Mouse (Mus musculus) layer of hippocampus, adult 11-12 months (tissue): ENCODE results near the gene Plxnd1.

Source experiments
- DNase-seq: peaks from one replicate; pipeline ENCODE4 v3.0.0; 2022; ENCODE audit warnings: low spot score

The Plxnd1 gene

GRCm38 (mm10) chr6:115999227-115999626 lies 4.4 kb upstream of the Plxnd1 start:
- DNase-seq = no peak

- DNase-seq = no peak
These were observed 4.0 kb upstream of the Plxnd1 start for GRCm38 (mm10) chr6:115998758-115999157.

GRCm38 (mm10) chr6:115997726-115998311 lies 3.0 kb upstream of the Plxnd1 start:
- DNase-seq = no peak

GRCm38 (mm10) chr6:115996171-115996851 lies 1.5 kb upstream of the Plxnd1 start:
- DNase-seq = no peak

- DNase-seq = no peak
These were observed 731 bp upstream of the Plxnd1 start for GRCm38 (mm10) chr6:115995531-115995941.

- peak; percentile 49 for DNase-seq
These were observed 494 bp downstream of the Plxnd1 start for GRCm38 (mm10) chr6:115994146-115994876.

GRCm38 (mm10) chr6:115993463-115994145 lies 1.2 kb downstream of the Plxnd1 start:
- no peak for DNase-seq

- no peak for DNase-seq
These were observed 1.8 kb downstream of the Plxnd1 start for GRCm38 (mm10) chr6:115992981-115993380.

GRCm38 (mm10) chr6:115991881-115992620 lies 2.8 kb downstream of the Plxnd1 start:
- DNase-seq = no peak

- DNase-seq = no peak
These were observed 3.5 kb downstream of the Plxnd1 start for GRCm38 (mm10) chr6:115991108-115991880.

GRCm38 (mm10) chr6:115990479-115990878 lies 4.3 kb downstream of the Plxnd1 start:
- no peak for DNase-seq

- DNase-seq = no peak
These were observed 4.7 kb downstream of the Plxnd1 start for GRCm38 (mm10) chr6:115990056-115990455.

- DNase-seq = peak; percentile 41
These were observed 5.2 kb downstream of the Plxnd1 start for GRCm38 (mm10) chr6:115989607-115990006.

- no peak for DNase-seq
These were observed 5.8 kb downstream of the Plxnd1 start for GRCm38 (mm10) chr6:115989032-115989431.

- no peak for DNase-seq
These were observed 7.6 kb downstream of the Plxnd1 start for GRCm38 (mm10) chr6:115987096-115987747.

GRCm38 (mm10) chr6:115986472-115987095 lies 8.2 kb downstream of the Plxnd1 start:
- no peak for DNase-seq

- DNase-seq = no peak
These were observed 9.2 kb downstream of the Plxnd1 start for GRCm38 (mm10) chr6:115985622-115986021.

GRCm38 (mm10) chr6:115984580-115984979 lies 10.2 kb downstream of the Plxnd1 start:
- DNase-seq = no peak

GRCm38 (mm10) chr6:115983306-115984038 lies 11.3 kb downstream of the Plxnd1 start:
- DNase-seq = no peak
